Mouse (Mus musculus) MEL (cell line): ENCODE measurements around the gene Ston2. TPM values are rescaled to one million over a fixed set of nuclear protein-coding genes. Genes with fewer than 3 reads are reported as not detected.

ENCODE experiments used
- DNase-seq: peaks from one replicate; pipeline ENCODE4 v3.0.0; 2011; ENCODE audit warnings: low read depth, low spot score
- H3K27ac ChIP-seq: 2 replicates; pipeline ENCODE4 v1.5.1; 2012; ENCODE audit warnings: low read depth, mild to moderate bottlenecking, control low read depth, low read length, moderate library complexity; ENCODE audit not compliant: control insufficient read depth
- H3K27me3 ChIP-seq, 2 experiments: fragments of 150-350 bp in 1 of 2; sonication (generic) in 1 of 2; 2 replicates each; pipeline ENCODE4 v1.6.1; 2012; ENCODE audit warnings: low read length in 2 of 2, mild to moderate bottlenecking in 2 of 2, improper control_type of control experiment in 1 of 2, moderate library complexity in 1 of 2; ENCODE audit not compliant: insufficient read depth in 2 of 2, control insufficient read depth in 1 of 2
- H3K36me3 ChIP-seq, 2 experiments: 2 replicates each; pipeline ENCODE4 v1.6.1; 2012 to 2014; ENCODE audit warnings: low read length in 2 of 2, improper control_type of control experiment in 1 of 2, inconsistent platforms in 1 of 2, mild to moderate bottlenecking in 1 of 2; ENCODE audit not compliant: insufficient read depth in 2 of 2, control insufficient read depth in 1 of 2
- H3K4me1 ChIP-seq, 2 experiments: fragments of 150-350 bp in 1 of 2; sonication (generic) in 1 of 2; 2 replicates each; pipeline ENCODE4 v1.6.1; 2012; ENCODE audit warnings: low read length in 2 of 2, improper control_type of control experiment in 1 of 2, mild to moderate bottlenecking in 1 of 2; ENCODE audit not compliant: insufficient read depth in 2 of 2, control insufficient read depth in 1 of 2
- H3K4me3 ChIP-seq, 2 experiments: fragments of 150-350 bp in 1 of 2; sonication (generic) in 1 of 2; 2 replicates each; pipeline ENCODE4 v1.5.1; 2012; ENCODE audit warnings: low read depth in 2 of 2, low read length in 2 of 2, mild to moderate bottlenecking in 2 of 2, moderate library complexity in 2 of 2, control low read depth in 1 of 2, improper control_type of control experiment in 1 of 2; ENCODE audit not compliant: control insufficient read depth in 1 of 2, insufficient read depth in 1 of 2
- H3K79me2 ChIP-seq: 2 replicates; pipeline ENCODE4 v1.6.1; 2012; ENCODE audit warnings: mild to moderate bottlenecking, low read length, moderate library complexity; ENCODE audit not compliant: control insufficient read depth, poor library complexity, insufficient read depth
- H3K9ac ChIP-seq: 2 replicates; pipeline ENCODE4 v1.6.1; 2012; ENCODE audit warnings: low read depth, mild to moderate bottlenecking, control low read depth, low read length, moderate library complexity; ENCODE audit not compliant: control insufficient read depth, poor library complexity, severe bottlenecking
- H3K9me3 ChIP-seq: fragments of 150-350 bp; sonication (generic); replicated peaks from 2 replicates; pipeline ENCODE4 v1.6.1; 2012; ENCODE audit warnings: mild to moderate bottlenecking, low read length, improper control_type of control experiment, moderate library complexity; ENCODE audit not compliant: insufficient read depth
- CHD1 ChIP-seq: IDR thresholded peaks from 2 replicates; pipeline ENCODE4 v1.6.1; 2012; ENCODE audit warnings: low read depth, mild to moderate bottlenecking, inconsistent platforms, low read length, improper control_type of control experiment
- CTCF ChIP-seq, 3 experiments: IDR thresholded peaks in 2 of 3; conservative IDR thresholded peaks in 1 of 3; 2 replicates each; pipeline ENCODE4 v1.5.1; 2011 to 2012; ENCODE audit warnings: low read length in 3 of 3, low read depth in 2 of 3, mild to moderate bottlenecking in 2 of 3, improper control_type of control experiment in 1 of 3, inconsistent platforms in 1 of 3, mixed read lengths in 1 of 3, moderate library complexity in 1 of 3; ENCODE audit not compliant: control insufficient read depth in 1 of 3, insufficient read depth in 1 of 3, poor library complexity in 1 of 3, severe bottlenecking in 1 of 3
- E2F4 ChIP-seq: IDR thresholded peaks from 2 replicates; pipeline ENCODE4 v1.6.1; 2011; ENCODE audit warnings: low read depth, low read length, improper control_type of control experiment, borderline replicate concordance
- EP300 ChIP-seq, 2 experiments: IDR thresholded peaks; 2 replicates each; pipeline ENCODE4 v1.6.1; 2011; ENCODE audit warnings: improper control_type of control experiment in 2 of 2, low read length in 2 of 2, low read depth in 1 of 2, mild to moderate bottlenecking in 1 of 2
- ETS1 ChIP-seq: IDR thresholded peaks from 2 replicates; pipeline ENCODE4 v1.6.1; 2012; ENCODE audit warnings: low read depth, mild to moderate bottlenecking, inconsistent platforms, low read length, improper control_type of control experiment, moderate library complexity
- GATA1 ChIP-seq: IDR thresholded peaks from 2 replicates; pipeline ENCODE4 v1.6.1; 2011; ENCODE audit warnings: low read depth, low read length, improper control_type of control experiment
- HCFC1 ChIP-seq: IDR thresholded peaks from 2 replicates; pipeline ENCODE4 v1.6.1; 2012; ENCODE audit warnings: low read depth, mild to moderate bottlenecking, inconsistent platforms, low read length, improper control_type of control experiment, moderate library complexity
- JUND ChIP-seq: IDR thresholded peaks from 2 replicates; pipeline ENCODE4 v1.6.1; 2011; ENCODE audit warnings: low read depth, mild to moderate bottlenecking, improper control_type of control experiment, low read length
- KAT2A ChIP-seq: conservative IDR thresholded peaks from 2 replicates; pipeline ENCODE4 v1.6.1; 2012; ENCODE audit warnings: low read depth, low read length, improper control_type of control experiment, inconsistent platforms
- MAFK ChIP-seq: IDR thresholded peaks from 2 replicates; pipeline ENCODE4 v1.6.1; 2011; ENCODE audit warnings: low read depth, mild to moderate bottlenecking, low read length, improper control_type of control experiment, borderline replicate concordance
- MAX ChIP-seq: IDR thresholded peaks from 2 replicates; pipeline ENCODE4 v1.6.1; 2011; ENCODE audit warnings: low read length, improper control_type of control experiment
- MAZ ChIP-seq: IDR thresholded peaks from 2 replicates; pipeline ENCODE4 v1.6.1; 2012; ENCODE audit warnings: low read depth, mild to moderate bottlenecking, inconsistent platforms, low read length, improper control_type of control experiment
- MXI1 ChIP-seq: IDR thresholded peaks from 2 replicates; pipeline ENCODE4 v1.6.1; 2011; ENCODE audit warnings: mild to moderate bottlenecking, low read depth, low read length, improper control_type of control experiment
- MYB ChIP-seq: IDR thresholded peaks from 2 replicates; pipeline ENCODE4 v1.6.1; 2011; ENCODE audit warnings: mild to moderate bottlenecking, low read depth, low read length, improper control_type of control experiment
- NELFE ChIP-seq: IDR thresholded peaks from 2 replicates; pipeline ENCODE4 v1.6.1; 2011; ENCODE audit warnings: low read depth, low read length, improper control_type of control experiment
- NRF1 ChIP-seq: IDR thresholded peaks from 2 replicates; pipeline ENCODE4 v1.6.1; 2014; ENCODE audit warnings: low read depth, mild to moderate bottlenecking, inconsistent platforms, low read length, improper control_type of control experiment, moderate library complexity; ENCODE audit not compliant: poor library complexity, insufficient read depth, severe bottlenecking
- POLR2A ChIP-seq, 2 experiments: IDR thresholded peaks; 2 replicates each; pipeline ENCODE4 v1.6.1; 2011 to 2012; ENCODE audit warnings: low read length in 2 of 2, mild to moderate bottlenecking in 2 of 2, control low read depth in 1 of 2, improper control_type of control experiment in 1 of 2, low read depth in 1 of 2, moderate library complexity in 1 of 2; ENCODE audit not compliant: control insufficient read depth in 1 of 2, insufficient read depth in 1 of 2, poor library complexity in 1 of 2
- RAD21 ChIP-seq: IDR thresholded peaks from 2 replicates; pipeline ENCODE4 v1.6.1; 2011; ENCODE audit warnings: mild to moderate bottlenecking, low read depth, low read length, improper control_type of control experiment
- SIN3A ChIP-seq: IDR thresholded peaks from 2 replicates; pipeline ENCODE4 v1.6.1; 2012; ENCODE audit warnings: low read length, improper control_type of control experiment, inconsistent platforms
- SMC3 ChIP-seq: IDR thresholded peaks from 2 replicates; pipeline ENCODE4 v1.6.1; 2011; ENCODE audit warnings: low read depth, low read length, improper control_type of control experiment
- UBTF ChIP-seq: IDR thresholded peaks from 2 replicates; pipeline ENCODE4 v1.6.1; 2012; ENCODE audit warnings: low read depth, mild to moderate bottlenecking, inconsistent platforms, low read length, improper control_type of control experiment, moderate library complexity, borderline replicate concordance; ENCODE audit not compliant: insufficient read depth
- USF1 ChIP-seq: IDR thresholded peaks from 2 replicates; pipeline ENCODE4 v1.6.1; 2014; ENCODE audit warnings: low read depth, mild to moderate bottlenecking, inconsistent platforms, low read length, improper control_type of control experiment, moderate library complexity
- USF2 ChIP-seq, 2 experiments: IDR thresholded peaks; 2 replicates each; pipeline ENCODE4 v1.6.1; 2011 to 2012; ENCODE audit warnings: improper control_type of control experiment in 2 of 2, low read length in 2 of 2, borderline replicate concordance in 1 of 2, inconsistent platforms in 1 of 2, low read depth in 1 of 2, mild to moderate bottlenecking in 1 of 2; ENCODE audit not compliant: insufficient read depth in 1 of 2
- ZC3H11A ChIP-seq: IDR thresholded peaks from 2 replicates; pipeline ENCODE4 v1.6.1; 2012; ENCODE audit warnings: low read depth, mild to moderate bottlenecking, inconsistent platforms, low read length, improper control_type of control experiment
- polyA plus RNA-seq, 2 experiments: library from polyadenylated mRNA; stranded (reverse) in 1 of 2; unstranded in 1 of 2; fragments of >175 nt in 1 of 2; fragments of >200 nt in 1 of 2; gene quantifications; 2 replicates each; pipeline versions ENCODE4 v1.2.1 to v1.2.4; 2012; ENCODE audit warnings: low replicate concordance in 2 of 2, low read depth in 1 of 2; ENCODE audit not compliant: insufficient read length in 2 of 2, insufficient read depth in 1 of 2, missing spikeins in 1 of 2
- total RNA-seq: library from RNA; depleted of rRNA; stranded (reverse); fragments of 300-350 nt; gene quantifications from 2 replicates; pipeline ENCODE4 v1.2.3, GENCODE M21; 2012

Ston2 gene
- total and polyA plus RNA-seq, 3 experiments: not detected

DNA sequence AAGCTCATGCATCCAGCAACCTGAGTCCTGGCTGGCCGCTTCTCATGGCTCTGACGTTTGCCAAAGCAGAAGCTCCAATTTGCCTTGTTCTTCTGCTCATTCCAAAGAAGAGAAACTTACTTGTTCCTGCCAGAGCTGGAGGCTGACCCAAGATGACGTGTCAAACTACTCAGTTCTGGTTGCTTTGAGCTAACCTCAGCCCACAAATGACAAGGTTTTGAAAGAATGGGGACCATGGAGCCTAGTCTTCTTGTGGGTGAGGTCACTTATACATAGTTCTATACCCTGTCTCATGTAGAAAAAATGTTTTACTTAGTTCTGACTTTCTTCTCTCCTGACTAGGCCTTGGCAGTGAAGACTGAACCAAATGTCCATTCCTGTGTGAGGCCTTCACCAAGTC is 7.7 kb downstream of the Ston2 start:
- H3K4me1 ChIP-seq: no peaks in the 10 kb centered on the region
- no peaks in the 10 kb centered on the region for H3K36me3 ChIP-seq
- no peak for DNase-seq
- no peak for TF ChIP-seq MXI1
- TF ChIP-seq ETS1: no peak
- TF ChIP-seq HCFC1: no peak
- no peak for TF ChIP-seq MAFK
- TF ChIP-seq GATA1: no peak
- TF ChIP-seq MAX: no peak
- no peak for TF ChIP-seq NELFE
- TF ChIP-seq RAD21: no peak
- no peak for TF ChIP-seq CHD1
- no peak for TF ChIP-seq SIN3A
- no peak for TF ChIP-seq KAT2A
- no peak for TF ChIP-seq POLR2A (IDR thresholded peaks at IDR 0.05; ENCODE audit: control insufficient read depth in 1 of 2, insufficient read depth in 1 of 2, low read depth in 1 of 2, low read length in 2 of 2, poor library complexity in 1 of 2)
- no peaks in the 10 kb centered on the region; a peak in 1 of 4 replicates for H3K27me3 ChIP-seq
- no peaks in the 10 kb centered on the region for H3K9me3 ChIP-seq
- H3K79me2 ChIP-seq: no peaks in the 10 kb centered on the region
- H3K27ac ChIP-seq: no peak overlapping the region
- H3K4me3 ChIP-seq: no peak overlapping the region
- no peak overlapping the region for H3K9ac ChIP-seq

DNA sequence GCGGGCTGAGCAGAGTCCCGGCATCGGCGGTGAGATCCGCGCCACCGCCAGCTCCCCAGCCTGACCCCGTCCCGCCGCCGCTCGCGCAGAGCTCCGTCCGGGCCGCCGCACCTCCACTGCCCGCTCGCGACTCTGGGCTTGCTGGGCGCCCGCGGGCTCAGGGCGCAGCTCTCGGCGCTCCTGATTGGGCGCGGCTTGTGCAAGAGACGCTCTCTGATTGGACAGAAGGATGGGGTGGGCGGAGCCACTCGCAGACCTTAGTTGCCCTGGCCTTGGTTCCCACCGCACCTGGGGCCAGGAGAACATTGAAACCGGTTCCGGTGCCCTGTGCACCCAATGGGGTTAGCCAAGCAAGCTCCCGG is 9.2 kb downstream of the Ston2 start:
- H3K79me2 ChIP-seq: no peaks in the 10 kb centered on the region
- H3K9ac ChIP-seq: no peak overlapping the region
- DNase-seq: no peak
- no peaks in the 10 kb centered on the region for H3K9me3 ChIP-seq
- no peaks in the 10 kb centered on the region for H3K4me1 ChIP-seq
- no peak overlapping the region for H3K4me3 ChIP-seq
- H3K27me3 ChIP-seq: no peaks in the 10 kb centered on the region; a peak in 1 of 4 replicates
- no peak overlapping the region for H3K27ac ChIP-seq
- TF ChIP-seq NELFE: no peak
- no peak for TF ChIP-seq GATA1
- TF ChIP-seq SMC3: no peak
- no peak for TF ChIP-seq JUND
- TF ChIP-seq EP300 (IDR thresholded peaks at IDR 0.05; ENCODE audit: low read depth in 1 of 2, low read length in 2 of 2): no peak
- no peak for TF ChIP-seq RAD21
- TF ChIP-seq CTCF (IDR thresholded peaks at IDR 0.05 in 2 of 3, conservative IDR thresholded peaks at IDR 0.05 in 1 of 3; ENCODE audit: control insufficient read depth in 1 of 3, insufficient read depth in 1 of 3, low read depth in 2 of 3, low read length in 3 of 3, poor library complexity in 1 of 3, severe bottlenecking in 1 of 3): no peak
- no peak for TF ChIP-seq ETS1
- no peak for TF ChIP-seq USF2 (IDR thresholded peaks at IDR 0.05; ENCODE audit: borderline replicate concordance in 1 of 2, insufficient read depth in 1 of 2, low read depth in 1 of 2, low read length in 2 of 2)
- TF ChIP-seq MYB: no peak
- TF ChIP-seq NRF1: no peak
- TF ChIP-seq USF1: no peak
- no peak for TF ChIP-seq UBTF
- TF ChIP-seq E2F4: no peak
- TF ChIP-seq ZC3H11A: no peak
- TF ChIP-seq MAZ: no peak
- TF ChIP-seq SIN3A: no peak
- no peaks in the 10 kb centered on the region for H3K36me3 ChIP-seq
